Mouse (Mus musculus): ENCODE results near the gene Sds. TPM values are rescaled to one million over a fixed set of nuclear protein-coding genes. Genes with fewer than 3 reads are reported as not detected.
A peak's percentile ranks its signal among the peaks of the same experiment; 100 is the strongest.
"Not testable (repeated sequence)": the region's sequence is repeated elsewhere in the genome, so short reads cannot be mapped to it uniquely, and the experiment has no call there.

Gene Sds
- total RNA-seq, 2 experiments from 2014 or later: not detected

DNA sequence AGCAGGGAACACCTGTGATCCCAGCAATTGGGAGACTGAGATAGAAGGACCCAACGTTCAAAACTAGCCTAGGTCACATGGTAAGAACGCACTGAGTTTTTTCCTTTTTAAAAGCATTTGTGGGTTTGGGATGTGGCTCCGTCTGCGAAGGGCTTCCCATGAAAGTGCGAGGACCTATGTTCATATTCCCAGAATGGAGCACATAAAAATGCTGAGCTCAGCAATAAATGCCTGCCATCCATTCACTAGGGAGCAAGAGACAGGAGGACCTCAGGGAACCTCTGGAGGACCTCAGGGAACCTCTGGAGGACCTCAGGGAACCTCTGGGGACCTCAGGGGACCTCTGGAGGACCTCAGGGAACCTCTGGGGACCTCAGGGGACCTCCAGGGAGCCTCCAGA is 1.7 kb downstream of the Sds start:
- no peak for ATAC-seq (replicated peaks; ENCODE audit: low FRiP score, low TSS enrichment, poor library complexity, severe bottlenecking)

DNA sequence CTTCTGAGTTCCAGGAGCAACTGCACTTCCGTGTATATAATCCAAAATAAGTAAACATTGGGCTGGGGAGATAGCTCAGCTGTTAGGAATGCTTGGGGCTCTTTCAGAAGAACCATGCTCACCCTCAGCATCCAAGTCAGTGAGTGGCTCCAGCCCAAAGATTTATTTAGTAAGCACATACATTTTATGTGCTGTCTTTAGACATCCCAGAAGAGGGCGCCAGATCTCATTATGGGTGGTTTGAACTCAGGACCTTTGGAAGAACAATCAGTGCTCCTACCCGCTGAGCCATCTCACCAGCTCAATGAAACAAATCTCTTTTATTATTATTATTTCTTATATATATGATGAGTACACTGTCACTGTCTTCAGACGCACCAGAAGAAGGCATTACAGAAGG is 3.2 kb downstream of the Sds start:
- ATAC-seq (replicated peaks; ENCODE audit: low FRiP score, low TSS enrichment, poor library complexity, severe bottlenecking): no peak

DNA sequence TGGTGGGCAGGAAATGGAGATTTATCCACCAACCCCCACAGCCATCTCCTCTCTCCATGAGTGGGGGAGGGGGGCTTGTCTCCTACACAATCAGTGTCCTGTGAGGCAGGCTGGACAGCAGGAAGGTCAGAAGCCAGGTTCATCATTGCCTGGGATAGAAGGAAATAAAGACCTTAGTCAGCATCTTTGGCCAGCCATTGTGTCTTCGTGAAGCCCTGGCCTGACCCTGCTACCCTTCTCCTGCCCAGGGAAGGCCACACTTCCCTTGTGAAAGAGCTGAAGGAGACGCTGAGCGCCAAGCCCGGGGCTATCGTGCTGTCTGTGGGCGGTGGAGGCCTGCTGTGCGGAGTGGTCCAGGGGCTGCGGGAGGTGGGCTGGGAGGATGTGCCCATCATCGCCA is 4.9 kb downstream of the Sds start:
- ATAC-seq (replicated peaks; ENCODE audit: low FRiP score, low TSS enrichment, poor library complexity, severe bottlenecking): no peak

DNA sequence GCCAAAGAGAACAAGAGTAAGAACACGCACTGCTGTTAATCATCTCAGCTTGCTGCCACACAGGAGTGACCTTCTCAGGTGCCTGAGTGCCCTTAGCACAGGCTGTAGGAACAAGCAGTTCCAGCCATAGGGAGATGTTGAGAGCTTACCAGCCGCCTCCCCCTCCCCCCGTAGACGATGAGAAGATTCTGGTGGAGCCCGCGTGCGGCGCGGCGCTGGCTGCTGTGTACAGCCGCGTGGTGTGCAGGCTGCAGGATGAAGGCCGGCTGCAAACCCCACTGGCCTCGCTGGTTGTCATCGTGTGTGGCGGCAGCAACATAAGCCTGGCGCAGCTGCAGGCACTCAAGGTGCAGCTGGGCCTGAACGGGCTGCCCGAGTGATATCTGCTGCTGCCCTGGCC is 7.1 kb downstream of the Sds start:
- ATAC-seq (replicated peaks; ENCODE audit: low FRiP score, low TSS enrichment, poor library complexity, severe bottlenecking): no peak

DNA sequence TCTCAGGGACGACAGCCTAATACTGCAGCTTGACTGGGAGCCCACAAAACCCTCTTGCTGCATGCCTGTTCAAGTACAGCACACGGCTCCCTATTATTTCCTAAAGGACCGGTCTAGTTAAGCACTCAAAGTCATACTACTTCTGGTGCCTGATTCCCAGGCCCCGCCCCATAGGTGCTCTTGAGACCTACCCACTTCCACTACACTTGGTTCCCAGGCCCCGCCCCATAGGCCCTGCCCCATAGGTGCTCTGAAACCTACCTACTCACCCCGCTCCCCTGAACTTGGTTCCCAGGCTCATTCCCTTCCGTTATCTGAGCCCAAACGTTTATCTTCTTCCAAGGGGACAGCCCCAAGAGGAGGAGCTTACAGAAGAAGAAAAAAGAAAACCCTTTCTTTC is 11.5 kb downstream of the Sds start:
- ATAC-seq (replicated peaks; ENCODE audit: low FRiP score, low TSS enrichment, poor library complexity, severe bottlenecking): no peak

DNA sequence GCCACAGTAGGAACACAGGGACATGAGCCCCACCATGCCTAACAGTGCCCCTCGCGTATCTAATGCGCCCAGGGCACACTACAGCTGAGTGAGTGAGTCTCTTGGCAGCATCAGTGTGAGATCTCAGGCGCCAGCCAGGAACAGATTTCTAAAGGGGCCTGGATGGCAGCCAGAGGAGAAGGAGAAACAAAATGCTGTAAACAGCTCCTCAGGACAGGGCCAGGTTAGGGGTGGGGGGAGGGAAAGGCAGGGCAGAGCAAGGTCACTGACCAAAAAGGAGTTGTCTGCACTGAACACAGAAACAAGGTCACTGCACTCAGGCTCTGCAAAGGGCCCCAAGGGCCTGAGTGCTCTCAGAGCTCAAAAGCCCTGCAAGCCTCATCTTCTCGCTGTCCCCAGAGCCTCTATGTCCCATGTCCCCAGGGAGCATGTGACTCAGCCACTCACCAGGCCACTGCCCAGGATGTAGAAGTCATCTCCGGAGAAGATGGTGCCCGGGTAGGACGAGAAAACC is 14.4 kb downstream of the Sds start:
- ATAC-seq (replicated peaks; ENCODE audit: low FRiP score, low TSS enrichment, poor library complexity, severe bottlenecking): no peak

DNA sequence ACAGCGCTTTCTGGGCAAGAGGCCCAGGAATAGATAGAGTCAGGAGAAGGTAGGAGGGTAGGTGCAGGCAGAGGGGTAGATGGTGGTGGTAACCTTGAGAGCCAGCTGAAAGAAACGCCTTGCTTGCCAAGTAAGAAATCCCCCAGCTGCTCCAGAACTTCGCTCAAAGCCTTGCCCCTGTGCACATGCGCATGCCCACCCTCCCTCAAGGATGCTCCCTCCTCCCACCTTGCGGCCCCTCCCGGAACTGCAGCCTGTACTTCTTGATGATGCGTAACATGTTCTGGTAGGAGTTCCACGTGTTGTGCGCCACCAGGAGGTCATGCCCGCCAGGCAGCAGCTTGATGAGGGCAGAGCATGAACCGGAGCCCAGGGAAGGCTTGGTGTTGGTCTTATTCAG is 16.1 kb downstream of the Sds start:
- peak; percentile 27; the same call in 1 of the 2 replicates for ATAC-seq (replicated peaks; ENCODE audit: low FRiP score, low TSS enrichment, poor library complexity, severe bottlenecking)

DNA sequence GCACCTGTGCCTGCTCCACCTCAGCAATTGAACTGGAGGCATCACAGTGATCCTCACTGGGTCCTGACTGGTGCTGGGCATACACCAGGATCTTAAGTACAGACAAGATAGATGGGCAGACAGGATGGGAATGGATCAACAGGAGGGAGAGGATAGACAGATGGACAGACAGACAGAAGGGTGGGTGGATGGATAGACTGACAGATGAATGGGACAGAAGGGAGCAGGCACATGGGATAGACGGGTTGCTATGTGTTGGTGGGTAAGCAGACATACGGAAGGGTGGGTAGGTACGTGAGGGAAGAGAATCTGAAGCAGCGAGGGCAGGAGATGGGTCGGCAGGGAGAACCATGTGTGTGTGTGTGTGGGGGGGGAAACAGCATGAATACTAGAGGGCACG is 17.1 kb downstream of the Sds start:
- ATAC-seq (replicated peaks; ENCODE audit: low FRiP score, low TSS enrichment, poor library complexity, severe bottlenecking): no peak

DNA sequence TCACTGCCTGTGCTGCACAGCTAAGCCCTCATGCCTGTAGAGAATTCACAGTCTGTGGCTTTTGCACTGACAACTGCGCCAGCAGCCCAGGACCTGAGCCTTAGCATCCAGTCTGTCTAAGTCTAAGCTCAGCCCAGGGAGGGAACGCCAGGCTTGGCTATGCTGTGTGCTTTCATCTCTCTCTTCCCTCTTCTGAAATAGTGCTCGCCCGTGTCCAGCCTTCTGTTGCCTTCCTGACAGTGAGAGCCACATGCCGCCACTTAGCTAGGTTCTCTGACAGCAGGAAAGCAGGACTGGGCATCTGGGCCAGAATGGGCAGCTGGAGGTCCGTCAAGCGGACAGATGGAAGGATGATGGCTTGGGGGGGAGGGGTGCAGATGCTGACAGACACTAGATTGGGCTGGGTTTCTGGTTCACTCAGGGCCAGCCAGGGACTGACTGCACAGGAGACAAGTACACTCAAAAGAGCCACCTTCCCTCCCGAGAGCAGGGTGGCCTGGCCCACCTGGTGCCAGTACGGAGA is 17.6 kb downstream of the Sds start:
- ATAC-seq (replicated peaks; ENCODE audit: low FRiP score, low TSS enrichment, poor library complexity, severe bottlenecking): no peak

DNA sequence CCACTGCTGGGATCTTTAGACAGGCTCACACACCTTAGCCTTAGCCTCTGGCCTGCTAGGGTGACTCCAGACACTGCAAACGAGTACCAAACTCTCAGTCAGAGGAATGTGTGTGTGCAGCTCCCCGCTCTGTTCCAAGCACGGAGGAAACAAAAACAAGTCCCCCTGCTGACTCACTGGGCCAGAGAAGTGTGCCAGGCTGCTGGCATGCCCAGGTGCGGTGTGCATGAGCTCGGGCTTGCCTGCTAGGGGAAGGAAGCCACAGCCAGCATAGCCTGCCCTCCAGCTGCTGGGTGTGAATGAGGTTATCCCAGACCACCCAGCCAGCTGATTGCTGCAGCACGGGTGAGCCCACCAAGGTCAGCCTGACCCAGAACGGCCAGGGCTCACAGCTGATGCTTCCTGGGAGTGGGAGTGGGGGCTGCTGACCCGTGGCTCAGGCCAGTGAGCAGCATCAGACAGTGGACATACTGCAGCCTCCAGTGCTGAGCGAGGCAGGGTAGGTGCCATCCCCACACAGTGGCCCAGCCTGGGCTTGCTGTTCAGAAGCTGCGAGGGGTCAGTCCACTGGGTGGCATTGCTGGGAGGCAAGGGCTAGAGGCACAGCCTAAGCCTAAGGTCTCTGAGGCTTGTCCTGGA is 18.9 kb downstream of the Sds start:
- 0 out of 2 replicates have a peak, but pooled peaks have one; percentile 6 for ATAC-seq (replicated peaks; ENCODE audit: low FRiP score, low TSS enrichment, poor library complexity, severe bottlenecking)

DNA sequence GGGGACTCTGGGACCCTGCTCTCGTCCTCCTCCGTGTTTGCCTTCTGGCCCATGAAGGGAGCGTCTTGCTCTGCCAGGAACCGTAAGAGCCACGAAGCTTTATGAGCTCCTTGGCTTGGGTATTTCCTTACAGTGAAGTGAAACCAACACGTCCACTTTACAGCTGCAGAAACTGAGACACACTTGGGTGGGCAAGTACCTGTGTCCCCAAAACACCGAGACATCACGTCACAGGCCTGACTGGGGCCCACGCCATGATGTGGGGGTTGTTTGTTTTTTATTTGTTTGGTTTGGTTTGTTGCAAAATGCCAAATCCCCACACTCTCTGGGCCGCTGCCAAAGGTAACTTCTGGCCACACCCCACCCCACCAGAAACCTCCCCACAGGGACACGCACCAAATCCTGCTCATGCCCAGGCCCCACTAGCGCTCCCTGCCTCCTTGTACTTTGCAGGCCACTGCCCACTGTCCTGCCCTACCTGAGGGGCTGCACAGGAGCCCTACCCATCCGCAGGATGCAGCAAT is 19.4 kb downstream of the Sds start:
- ATAC-seq (replicated peaks; ENCODE audit: low FRiP score, low TSS enrichment, poor library complexity, severe bottlenecking): no peak

DNA sequence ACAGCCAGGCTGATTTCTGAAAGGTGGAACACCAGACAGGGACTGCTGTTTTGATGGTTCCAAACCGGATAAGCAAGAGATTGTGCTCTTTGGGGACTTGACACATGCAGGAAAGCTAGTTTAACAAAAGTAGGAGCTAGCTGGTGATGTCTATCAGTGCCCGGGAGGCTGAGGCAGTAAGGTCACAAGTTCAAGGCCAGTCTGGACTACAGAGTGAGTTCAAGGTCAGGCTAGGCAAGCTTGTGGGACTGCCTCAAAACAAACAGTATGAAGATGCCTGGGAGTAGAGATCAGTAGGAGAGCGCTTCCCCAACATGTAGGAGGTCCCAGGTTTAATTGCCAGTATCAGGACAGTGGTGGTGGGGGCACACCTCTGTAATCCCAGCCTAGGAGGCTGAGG is 20.7 kb downstream of the Sds start:
- no peak for ATAC-seq (replicated peaks; ENCODE audit: low FRiP score, low TSS enrichment, poor library complexity, severe bottlenecking)

DNA sequence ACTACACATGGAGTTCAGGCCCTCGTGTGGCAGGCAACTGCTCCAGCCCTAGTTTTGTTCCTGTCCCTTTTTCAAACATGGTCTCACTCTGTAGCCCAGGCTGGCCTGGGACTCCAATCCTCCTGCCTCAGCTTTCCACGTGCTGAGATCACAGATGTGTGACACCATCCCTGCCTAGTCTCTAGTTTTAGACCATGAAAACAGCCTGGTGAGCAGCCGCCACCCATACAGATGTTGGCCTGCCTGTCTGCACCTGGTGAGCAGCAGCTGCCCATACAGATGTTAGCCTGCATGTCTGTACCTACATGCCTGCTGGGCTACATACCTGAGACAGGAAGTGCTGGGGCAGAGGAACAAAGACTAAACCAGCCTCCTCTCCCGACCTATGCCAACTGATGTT is 22.9 kb downstream of the Sds start:
- no peak for ATAC-seq (replicated peaks; ENCODE audit: low FRiP score, low TSS enrichment, poor library complexity, severe bottlenecking)

DNA sequence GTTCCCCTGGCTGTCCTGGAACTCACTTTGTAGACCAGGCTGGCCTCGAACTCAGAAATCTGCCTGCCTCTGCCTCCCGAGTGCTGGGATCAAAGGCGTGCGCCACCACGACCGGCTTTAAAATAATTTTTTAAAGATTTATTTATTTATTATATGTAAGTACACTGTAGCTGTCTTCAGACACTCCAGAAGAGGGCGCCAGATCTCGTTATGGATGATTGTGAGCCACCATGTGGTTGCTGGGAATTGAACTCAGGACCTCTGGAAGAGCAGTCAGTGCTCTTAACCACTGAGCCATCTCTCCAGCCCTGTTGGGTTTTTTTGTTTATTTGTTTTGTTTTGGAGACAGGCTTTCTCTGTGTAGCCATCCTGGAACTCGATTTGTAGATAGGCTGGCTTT is 24.3 kb downstream of the Sds start:
- not testable (repeated sequence) for ATAC-seq (replicated peaks; ENCODE audit: low FRiP score, low TSS enrichment, poor library complexity, severe bottlenecking)

DNA sequence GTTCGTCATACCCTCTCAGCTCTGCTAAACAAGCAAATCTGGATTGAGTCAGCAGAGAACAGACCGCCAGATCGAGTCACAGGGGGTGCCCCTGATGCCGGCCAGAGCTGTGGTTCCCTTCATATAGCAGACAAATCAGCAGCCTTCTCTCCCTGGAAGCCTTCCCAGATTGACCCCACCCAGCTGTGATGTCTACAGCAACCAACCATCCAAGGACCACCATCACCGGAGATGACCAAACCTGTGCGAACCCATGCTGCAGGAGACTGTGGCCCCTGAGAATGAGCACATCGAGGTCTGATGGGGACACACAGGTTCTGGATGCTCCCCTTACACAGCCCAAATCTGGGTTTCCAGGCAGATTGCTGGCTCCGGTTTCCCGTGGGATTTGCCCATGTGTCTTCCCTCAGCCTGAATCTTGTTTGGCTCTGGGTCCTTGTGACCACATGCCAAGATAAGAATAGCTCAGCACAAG is 25.9 kb downstream of the Sds start:
- no peak for ATAC-seq (replicated peaks; ENCODE audit: low FRiP score, low TSS enrichment, poor library complexity, severe bottlenecking)

DNA sequence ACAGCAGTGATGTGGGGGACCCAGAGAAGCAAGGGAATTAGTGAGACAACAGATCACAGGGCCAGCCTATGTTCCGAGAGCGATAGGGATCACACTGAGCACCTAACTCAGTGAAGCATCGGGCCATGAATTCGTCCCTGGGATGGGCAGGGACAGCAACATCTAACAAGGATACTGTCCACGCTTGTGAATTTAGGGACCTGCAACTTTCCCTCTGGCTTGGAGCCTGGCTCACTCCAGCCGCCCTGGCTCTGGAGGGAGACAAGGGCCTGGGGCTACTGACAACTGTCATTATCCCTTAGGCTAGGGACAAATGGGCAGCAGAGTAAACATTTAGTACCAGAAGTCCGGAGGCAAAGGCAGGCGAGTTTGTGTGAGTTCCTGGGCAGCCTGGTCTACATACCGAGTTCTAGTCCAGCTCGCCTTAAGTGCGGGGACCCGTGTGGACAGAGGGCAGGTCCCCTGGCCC is 26.4 kb downstream of the Sds start:
- 0 out of 2 replicates have a peak, but pooled peaks have one; percentile 2 for ATAC-seq (replicated peaks; ENCODE audit: low FRiP score, low TSS enrichment, poor library complexity, severe bottlenecking)

DNA sequence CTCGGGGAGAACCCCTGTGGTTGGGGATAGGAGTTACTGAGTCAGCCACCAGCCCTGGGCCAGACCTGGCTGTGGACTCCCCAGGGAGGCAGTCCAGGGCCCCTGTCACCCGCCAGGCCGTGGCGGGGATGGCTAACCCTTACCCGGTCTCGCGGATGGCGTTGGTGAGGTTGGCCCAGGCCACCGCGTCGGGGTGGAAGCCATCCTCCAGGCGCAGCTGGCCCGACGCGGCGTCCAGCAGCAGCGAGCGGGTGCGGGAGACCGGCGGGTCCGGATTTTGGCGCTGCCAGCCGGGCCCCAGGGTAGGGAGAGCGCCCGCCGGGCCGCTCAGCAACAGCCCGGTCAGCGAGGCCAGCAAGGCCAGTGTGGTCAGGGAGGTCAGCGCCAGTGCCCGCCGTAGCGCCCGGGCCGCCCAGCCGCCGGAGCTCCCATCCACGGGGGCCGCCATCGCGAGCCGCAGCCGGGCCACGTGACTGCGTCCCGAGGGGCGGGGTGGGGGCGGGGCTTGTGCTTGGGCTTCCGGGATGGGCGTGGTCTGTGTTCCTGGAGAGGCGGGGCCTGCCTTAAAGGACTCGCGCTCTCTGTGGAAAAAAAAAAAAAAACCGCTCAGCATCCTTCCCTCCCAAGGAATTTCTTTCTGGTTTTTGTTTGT is 26.9 kb downstream of the Sds start, which contains the start of gene Plbd2:
TSS of gene Plbd2 (minus strand) at position 482 of the 652 bp plus-strand sequence.
- ATAC-seq (replicated peaks; ENCODE audit: low FRiP score, low TSS enrichment, poor library complexity, severe bottlenecking): peak; percentile 48

DNA sequence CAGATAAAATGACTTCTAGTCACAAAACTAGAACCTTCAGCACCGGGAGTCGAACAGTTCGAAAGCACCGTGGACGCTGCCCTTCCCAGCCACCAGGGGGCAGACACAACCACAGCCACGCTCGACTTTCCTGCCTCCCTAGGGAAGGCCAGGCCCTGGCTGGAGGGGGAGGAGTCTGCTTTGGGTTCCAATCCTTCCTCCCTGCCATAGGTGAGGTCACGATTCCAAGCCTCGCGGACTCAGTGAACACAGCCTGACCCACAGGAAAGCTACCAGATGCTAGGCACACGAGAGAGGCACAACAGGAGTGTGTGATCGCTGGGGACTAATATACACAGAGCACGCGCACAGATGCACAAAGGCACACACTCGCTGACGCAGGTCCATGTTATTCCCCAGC is 29.0 kb downstream of the Sds start:
- ATAC-seq (replicated peaks; ENCODE audit: low FRiP score, low TSS enrichment, poor library complexity, severe bottlenecking): peak; percentile 74

DNA sequence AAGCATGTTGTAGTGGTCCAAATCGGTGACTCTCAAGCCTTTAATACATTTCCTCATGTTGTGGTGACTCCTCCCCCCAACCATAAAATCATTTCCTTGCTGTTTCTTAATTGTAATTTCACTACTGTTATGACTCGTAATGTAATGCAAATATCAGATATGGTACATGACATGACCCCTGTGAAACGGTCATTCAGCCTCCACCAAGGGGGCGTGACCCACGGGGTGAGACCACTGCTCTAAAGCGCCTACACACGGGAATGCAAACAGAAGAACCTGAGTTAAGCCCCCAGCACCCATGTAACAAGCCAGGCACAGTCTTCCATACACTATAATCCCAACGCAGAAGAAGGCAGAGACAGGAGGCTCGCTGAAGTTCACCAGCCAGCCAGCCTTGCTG is 29.5 kb downstream of the Sds start:
- no peak for ATAC-seq (replicated peaks; ENCODE audit: low FRiP score, low TSS enrichment, poor library complexity, severe bottlenecking)

DNA sequence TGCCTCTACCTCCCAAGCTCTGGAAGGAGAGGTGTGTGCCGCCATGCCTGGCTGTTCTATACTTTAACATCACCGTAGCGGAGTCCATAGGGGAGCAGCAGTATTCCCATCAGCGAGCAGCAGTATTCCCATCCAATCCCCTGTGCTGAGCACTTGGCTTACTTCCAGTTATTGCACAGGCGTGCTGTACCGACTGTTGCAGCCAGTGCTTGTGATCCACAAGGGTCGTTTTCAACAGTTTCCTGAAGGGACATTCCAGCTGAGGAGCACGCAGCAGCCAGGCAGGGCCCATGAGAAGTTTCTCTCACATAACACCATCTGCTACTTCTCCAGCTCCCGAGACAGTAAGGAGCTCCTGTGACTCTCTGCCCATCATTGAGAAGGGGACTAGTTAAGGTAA is 30.2 kb downstream of the Sds start:
- no peak for ATAC-seq (replicated peaks; ENCODE audit: low FRiP score, low TSS enrichment, poor library complexity, severe bottlenecking)
